Mouse (Mus musculus) CH12F3 (cell line): ENCODE results near the gene Ttll13.

Experiments used
- in situ Hi-C: fragments of 300-500 bp; cut with MboI; formaldehyde crosslinking; loops from 2 replicates; pipeline ENCODE4 v1.14.3; 2020; ENCODE audit warnings: low sequenced_read_pairs

Gene Ttll13

GRCm38 (mm10) chr7:80301522-80301921, 55.3 kb downstream of the Ttll13 start:
- in situ Hi-C loops: no loop called here

GRCm38 (mm10) chr7:80307766-80308165, 61.6 kb downstream of the Ttll13 start:
- in situ Hi-C loops: no loop called here
